8 mouse cellular contexts compared by ENCODE assay signal in the genomic region with DNA sequence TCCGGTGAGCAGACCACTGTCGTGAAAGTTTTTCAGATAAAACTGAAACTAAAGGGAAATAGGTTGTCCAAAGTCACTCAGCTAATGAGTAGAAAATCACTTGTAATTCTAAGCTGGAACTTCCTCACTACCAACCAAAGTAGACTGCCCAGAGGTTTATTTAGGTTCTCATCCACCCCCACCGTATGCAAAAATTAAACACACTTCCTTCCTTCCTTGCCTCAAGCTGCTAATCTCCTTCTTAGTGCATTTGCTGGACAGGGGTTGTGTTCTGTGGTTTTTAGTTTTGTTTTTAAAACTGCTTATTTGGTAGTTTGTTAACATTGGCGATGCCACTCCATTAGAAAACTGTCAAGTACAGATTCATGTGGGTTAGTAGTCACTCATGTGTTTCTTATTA. TPM values are rescaled to one million over a fixed set of nuclear protein-coding genes. Genes with fewer than 3 reads are reported as not detected.
DNase-seq lines count a peak whose midpoint lies in the region; ATAC-seq and TF ChIP-seq lines count a peak whose summit lies in the region.

No protein-coding gene starts in this region.

- peak overlapping the region; percentile 91 for H3K4me3 ChIP-seq in gastrocnemius, adult 2 months
- H3K4me3 ChIP-seq in ES-Bruce4 (ENCODE audit: low read depth, low read length): peak overlapping the region; percentile 76
- peak overlapping the region; percentile 91 for H3K4me3 ChIP-seq in heart, postnatal 0 days (ENCODE audit: low read depth, low read length)
- H3K4me3 ChIP-seq in megakaryocyte, embryonic 14.5 days (replicated peaks): peak overlapping the region; percentile 94

- no peaks in the 10 kb centered on the region for H3K27me3 ChIP-seq in ES-Bruce4 (ENCODE audit: control insufficient read depth, insufficient read depth, low read length, poor library complexity, severe bottlenecking)
- no peaks in the 10 kb centered on the region for H3K27me3 ChIP-seq in heart, postnatal 0 days (ENCODE audit: control insufficient read depth, insufficient read depth, low read length)
- H3K27me3 ChIP-seq in megakaryocyte, embryonic 14.5 days (replicated peaks): peaks cover 3% of the 10 kb centered on the region

- H3K36me3 ChIP-seq in ES-Bruce4 (ENCODE audit: control insufficient read depth, insufficient read depth, low read length, poor library complexity, severe bottlenecking): peaks cover 29% of the 10 kb centered on the region
- H3K36me3 ChIP-seq in heart, postnatal 0 days (replicated peaks; ENCODE audit: control insufficient read depth, insufficient read depth, low read length): peaks cover 34% of the 10 kb centered on the region
- H3K36me3 ChIP-seq in megakaryocyte, embryonic 14.5 days (replicated peaks; ENCODE audit: low read length): peaks cover 41% of the 10 kb centered on the region

- peak overlapping the region; percentile 78 for H3K9ac ChIP-seq in ES-Bruce4 (ENCODE audit: low read depth, poor library complexity, severe bottlenecking)
- peak overlapping the region; percentile 96 for H3K9ac ChIP-seq in heart, postnatal 0 days (replicated peaks; ENCODE audit: low read depth, low read length)

- TF ChIP-seq POLR2A in ES-Bruce4 (IDR thresholded peaks at IDR 0.05; ENCODE audit: insufficient read depth, low read length): no peak

- H3K27ac ChIP-seq in gastrocnemius, adult 2 months: peak overlapping the region; percentile 95
- H3K27ac ChIP-seq in ES-Bruce4 (ENCODE audit: insufficient read depth, low read length): no peak overlapping the region
- H3K27ac ChIP-seq in heart, postnatal 0 days (ENCODE audit: low read depth): peak overlapping the region; percentile 77

- TF ChIP-seq EP300 in ES-Bruce4 (IDR thresholded peaks at IDR 0.05; ENCODE audit: insufficient read depth, low read depth, low read length): no peak
- TF ChIP-seq EP300 in heart, postnatal 0 days (IDR thresholded peaks at IDR 0.05; ENCODE audit: low read depth): no peak

- H3K9me3 ChIP-seq in ES-Bruce4 (replicated peaks; ENCODE audit: control insufficient read depth, insufficient read depth, low read length, poor library complexity, severe bottlenecking): no peaks in the 10 kb centered on the region
- no peaks in the 10 kb centered on the region for H3K9me3 ChIP-seq in heart, postnatal 0 days (replicated peaks; ENCODE audit: control insufficient read depth, low read length)
- H3K9me3 ChIP-seq in megakaryocyte, embryonic 14.5 days: no peaks in the 10 kb centered on the region

- H3K4me2 ChIP-seq in heart, postnatal 0 days (ENCODE audit: low read depth, low read length): peak overlapping the region; percentile 80

- ATAC-seq in heart, postnatal 0 days (ENCODE audit: insufficient read depth, low read depth): no peak

- no peak for DNase-seq in gastrocnemius, adult 2 months
- no peak for DNase-seq in gastrocnemius, postnatal 25 days
- peak; percentile 10 for DNase-seq in heart, postnatal 0 days (ENCODE audit: low spot score)
- DNase-seq in layer of hippocampus, adult 9-10 months (ENCODE audit: low spot score): no peak
- no peak for DNase-seq in adrenal gland, adult 8-10 months
- DNase-seq in adrenal gland, postnatal 14 days: no peak

- TF ChIP-seq CTCF in gastrocnemius, adult 2 months (IDR thresholded peaks at IDR 0.05): no peak
- TF ChIP-seq CTCF in ES-Bruce4 (IDR thresholded peaks at IDR 0.05; ENCODE audit: low read depth, low read length): no peak
- TF ChIP-seq CTCF in heart, postnatal 0 days (IDR thresholded peaks at IDR 0.05; ENCODE audit: low read depth): no peak

- H3K4me1 ChIP-seq in ES-Bruce4 (ENCODE audit: control insufficient read depth, insufficient read depth, low read length): no peaks in the 10 kb centered on the region
- peaks cover 7% of the 10 kb centered on the region; the same call in 1 of the 2 replicates for H3K4me1 ChIP-seq in heart, postnatal 0 days (ENCODE audit: control insufficient read depth, insufficient read depth)
- peaks cover 17% of the 10 kb centered on the region for H3K4me1 ChIP-seq in megakaryocyte, embryonic 14.5 days

- WGBS in heart, postnatal 0 days: 36% methylated on average over 4 of the region's 4 CpGs

- intact Hi-C loops in gastrocnemius, adult 2 months (cut with DNase I): loop anchor here (2.0 to 10.0 kb wide), 2 partner anchors 77 to 341 kb away; a partner anchor contains a TSS

RNA-seq across cellular contexts. Expression of a gene that starts 0.8 kb away (rescaled TPM):
- 10 to 100 TPM; 70.3 to 96.5 TPM for total RNA-seq in gastrocnemius, adult 2 months (2021)
- total RNA-seq in gastrocnemius, postnatal 25 days (2021): 10 to 100 TPM; 75.9 to 83.7 TPM
- polyA plus RNA-seq in ES-Bruce4 (2011; ENCODE audit: insufficient read depth, insufficient read length, low read depth, missing spikeins): 61.4 and 66.1 TPM in 2 replicates
- 91.8 and 114 TPM in 2 replicates for total RNA-seq in heart, postnatal 0 days (2014; rRNA removed; ENCODE audit: low replicate concordance)
- 139 and 149 TPM in 2 replicates for polyA plus RNA-seq in heart, postnatal 0 days (2015; fragmentation: Nextera tagmentation; extraction: Ambion mirVana)
- 8.0 and 16.2 TPM in 2 replicates for polyA plus RNA-seq in megakaryocyte, embryonic 14.5 days (2012; ENCODE audit: insufficient read depth, low replicate concordance)
- 10 to 100 TPM; 68.3 to 89.2 (median 82.2) TPM for total RNA-seq in adrenal gland, adult 8-10 months (2022)
- total RNA-seq in adrenal gland, postnatal 14 days (2021): 111 and 120 TPM in 2 replicates
